Mouse (Mus musculus) activated CD4-positive, CD25-positive, alpha-beta regulatory T cell, adult 4 months (primary cell): ENCODE data around the gene Macrod2. TPM values are rescaled to one million over a fixed set of nuclear protein-coding genes. Genes with fewer than 3 reads are reported as not detected.

ENCODE experiments used
- ATAC-seq: one replicate; pipeline ENCODE4 v1.8.0; 2017
- polyA plus RNA-seq, 2 experiments: library from polyadenylated mRNA; unstranded; fragments of 100-300 nt; shearing (Covaris generic); gene quantifications; one replicate each; pipeline ENCODE4 v1.2.1; 2017

Gene Macrod2
- polyA plus RNA-seq, 2 experiments from 2014 or later: 0.71 TPM; not detected in 1

- ATAC-seq: no peak
Measured at GRCm38 (mm10) chr2:141327296-141327695, 932.2 kb downstream of the Macrod2 start.

GRCm38 (mm10) chr2:141337708-141338107 is 942.6 kb downstream of the Macrod2 start:
- no peak for ATAC-seq

- ATAC-seq: no peak
Measured at GRCm38 (mm10) chr2:141343988-141344535, 949.0 kb downstream of the Macrod2 start.

GRCm38 (mm10) chr2:141352623-141353022 is 957.5 kb downstream of the Macrod2 start:
- no peak for ATAC-seq

- ATAC-seq: no peak
Measured at GRCm38 (mm10) chr2:141388632-141389031, 993.5 kb downstream of the Macrod2 start.

GRCm38 (mm10) chr2:141391229-141391628 is 996.1 kb downstream of the Macrod2 start:
- no peak for ATAC-seq

- no peak for ATAC-seq
Measured at GRCm38 (mm10) chr2:141394806-141395205, 999.7 kb downstream of the Macrod2 start.

GRCm38 (mm10) chr2:141408766-141409165 is 1013.7 kb downstream of the Macrod2 start:
- ATAC-seq: no peak

GRCm38 (mm10) chr2:141416436-141416835 is 1021.3 kb downstream of the Macrod2 start:
- no peak for ATAC-seq

- ATAC-seq: no peak
Measured at GRCm38 (mm10) chr2:141416855-141417544, 1021.9 kb downstream of the Macrod2 start.

- ATAC-seq: no peak
Measured at GRCm38 (mm10) chr2:141419806-141420205, 1024.7 kb downstream of the Macrod2 start.

- no peak for ATAC-seq
Measured at GRCm38 (mm10) chr2:141434084-141434483, 1039.0 kb downstream of the Macrod2 start.

GRCm38 (mm10) chr2:141434731-141435570 is 1039.8 kb downstream of the Macrod2 start:
- no peak for ATAC-seq

- ATAC-seq: no peak
Measured at GRCm38 (mm10) chr2:141441896-141442295, 1046.8 kb downstream of the Macrod2 start.

GRCm38 (mm10) chr2:141449078-141449680 is 1054.1 kb downstream of the Macrod2 start:
- ATAC-seq: no peak

- no peak for ATAC-seq
Measured at GRCm38 (mm10) chr2:141463946-141464345, 1068.8 kb downstream of the Macrod2 start.

GRCm38 (mm10) chr2:141472791-141473190 is 1077.7 kb downstream of the Macrod2 start:
- ATAC-seq: no peak

- no peak for ATAC-seq
Measured at GRCm38 (mm10) chr2:141477585-141477984, 1082.5 kb downstream of the Macrod2 start.

- ATAC-seq: no peak
Measured at GRCm38 (mm10) chr2:141490518-141490917, 1095.4 kb downstream of the Macrod2 start.

- ATAC-seq: no peak
Measured at GRCm38 (mm10) chr2:141505451-141505850, 1110.3 kb downstream of the Macrod2 start.

- no peak for ATAC-seq
Measured at GRCm38 (mm10) chr2:141507929-141508897, 1113.1 kb downstream of the Macrod2 start.

- ATAC-seq: no peak
Measured at GRCm38 (mm10) chr2:141514976-141515375, 1119.9 kb downstream of the Macrod2 start.
